Mouse (Mus musculus) thymus, postnatal 10 days (tissue): ENCODE measurements around the gene Ankub1.

Source experiments
- DNase-seq, 2 experiments: peaks; one replicate each; pipeline ENCODE4 v3.0.0; 2021; ENCODE audit warnings: low spot score in 2 of 2

Gene Ankub1

GRCm38 (mm10) chr3:57692719-57693118 lies at the start of gene Ankub1:
Gene Ankub1, minus strand, starts transcription at chr3:57692799.
- DNase-seq, result no peak

- no peak for DNase-seq
Observed at GRCm38 (mm10) chr3:57739830-57740229, 47.2 kb upstream of the Ankub1 start.

- no peak for DNase-seq
Observed at GRCm38 (mm10) chr3:57736419-57737095, 44.0 kb upstream of the Ankub1 start.

GRCm38 (mm10) chr3:57735511-57736370 lies 43.1 kb upstream of the Ankub1 start, which contains the start of gene Rnf13:
Gene Rnf13, plus strand, starts transcription at chr3:57736062.
- peak; percentile 90 to 94 for DNase-seq

- no peak for DNase-seq
Observed at GRCm38 (mm10) chr3:57732206-57732915, 39.8 kb upstream of the Ankub1 start.

- no peak for DNase-seq
Observed at GRCm38 (mm10) chr3:57714151-57714550, 21.6 kb upstream of the Ankub1 start.

GRCm38 (mm10) chr3:57696779-57697178 lies 4.2 kb upstream of the Ankub1 start:
- DNase-seq, result no peak

GRCm38 (mm10) chr3:57696249-57696648 lies 3.6 kb upstream of the Ankub1 start:
- no peak for DNase-seq

- DNase-seq, result no peak
Observed at GRCm38 (mm10) chr3:57691772-57692171, 827 bp downstream of the Ankub1 start.

GRCm38 (mm10) chr3:57677786-57678185 lies 14.8 kb downstream of the Ankub1 start:
- DNase-seq, result no peak

- DNase-seq, result no peak
Observed at GRCm38 (mm10) chr3:57674075-57674474, 18.5 kb downstream of the Ankub1 start.

- no peak for DNase-seq
Observed at GRCm38 (mm10) chr3:57673586-57673985, 19.0 kb downstream of the Ankub1 start.

- DNase-seq, result peak in 1 of 2 experiments; percentile 50
Observed at GRCm38 (mm10) chr3:57667054-57667723, 25.4 kb downstream of the Ankub1 start.

- no peak for DNase-seq
Observed at GRCm38 (mm10) chr3:57665880-57666279, 26.7 kb downstream of the Ankub1 start.

GRCm38 (mm10) chr3:57664682-57665081 lies 27.9 kb downstream of the Ankub1 start:
- no peak for DNase-seq

- DNase-seq, result peak in 1 of 2 experiments; percentile 47
Observed at GRCm38 (mm10) chr3:57663731-57664130, 28.9 kb downstream of the Ankub1 start.

- no peak for DNase-seq
Observed at GRCm38 (mm10) chr3:57658608-57659007, 34.0 kb downstream of the Ankub1 start.

GRCm38 (mm10) chr3:57653646-57654045 lies 39.0 kb downstream of the Ankub1 start:
- DNase-seq, result no peak

- no peak for DNase-seq
Observed at GRCm38 (mm10) chr3:57652485-57652884, 40.1 kb downstream of the Ankub1 start.

- no peak for DNase-seq
Observed at GRCm38 (mm10) chr3:57651865-57652259, 40.7 kb downstream of the Ankub1 start.

- peak; percentile 70 to 90 for DNase-seq
Observed at GRCm38 (mm10) chr3:57651231-57651864, 41.3 kb downstream of the Ankub1 start, which contains the start of gene Commd2. Gene Commd2, minus strand, starts transcription at chr3:57651715.
